Mouse (Mus musculus): ENCODE results near the gene Prr14l. TPM values are rescaled to one million over a fixed set of nuclear protein-coding genes. Genes with fewer than 3 reads are reported as not detected.

Prr14l gene
- 10 to 100 TPM; 31.8 to 40.6 TPM for total RNA-seq (2023)

DNA sequence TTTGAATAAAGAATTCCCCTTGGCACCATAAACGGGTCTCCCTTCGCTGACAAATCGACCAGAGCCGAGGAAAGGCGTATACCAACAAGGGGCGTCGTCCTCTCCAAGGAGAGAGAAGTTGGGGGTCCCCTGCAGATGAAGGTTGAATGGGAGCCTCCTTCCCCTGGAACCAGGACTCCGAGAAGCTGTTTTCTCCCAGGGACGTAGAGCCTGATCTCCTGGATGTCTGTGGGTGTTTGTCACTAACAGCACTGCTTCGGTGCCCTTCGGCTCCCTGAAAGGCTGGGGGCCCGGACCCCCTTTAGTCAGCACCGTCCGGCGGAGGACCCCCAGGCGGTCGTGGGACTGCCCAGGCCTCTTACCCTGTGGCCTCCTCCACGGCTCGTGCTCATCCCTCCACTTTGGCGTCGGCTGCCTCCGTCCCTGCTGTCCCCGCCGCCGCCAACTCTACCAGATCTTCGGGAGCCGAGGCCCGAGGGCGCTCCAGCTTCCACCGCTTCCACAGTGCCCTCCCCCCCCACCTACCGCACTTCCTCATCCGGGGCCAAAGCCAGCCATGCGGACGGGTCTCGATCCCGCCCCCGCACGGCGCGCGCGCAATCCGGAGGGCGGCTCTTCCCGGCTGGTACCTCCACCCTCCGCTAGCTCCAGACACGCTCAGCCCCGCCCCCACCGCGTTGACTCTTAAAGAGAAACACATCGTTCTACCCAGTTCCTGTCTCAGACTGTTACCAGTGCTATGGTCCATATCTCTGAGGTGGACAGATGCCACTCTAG, at the start of gene Prr14l:
TSS of gene Prr14l (minus strand) at position 526 of the 777 bp plus-strand sequence.

DNA sequence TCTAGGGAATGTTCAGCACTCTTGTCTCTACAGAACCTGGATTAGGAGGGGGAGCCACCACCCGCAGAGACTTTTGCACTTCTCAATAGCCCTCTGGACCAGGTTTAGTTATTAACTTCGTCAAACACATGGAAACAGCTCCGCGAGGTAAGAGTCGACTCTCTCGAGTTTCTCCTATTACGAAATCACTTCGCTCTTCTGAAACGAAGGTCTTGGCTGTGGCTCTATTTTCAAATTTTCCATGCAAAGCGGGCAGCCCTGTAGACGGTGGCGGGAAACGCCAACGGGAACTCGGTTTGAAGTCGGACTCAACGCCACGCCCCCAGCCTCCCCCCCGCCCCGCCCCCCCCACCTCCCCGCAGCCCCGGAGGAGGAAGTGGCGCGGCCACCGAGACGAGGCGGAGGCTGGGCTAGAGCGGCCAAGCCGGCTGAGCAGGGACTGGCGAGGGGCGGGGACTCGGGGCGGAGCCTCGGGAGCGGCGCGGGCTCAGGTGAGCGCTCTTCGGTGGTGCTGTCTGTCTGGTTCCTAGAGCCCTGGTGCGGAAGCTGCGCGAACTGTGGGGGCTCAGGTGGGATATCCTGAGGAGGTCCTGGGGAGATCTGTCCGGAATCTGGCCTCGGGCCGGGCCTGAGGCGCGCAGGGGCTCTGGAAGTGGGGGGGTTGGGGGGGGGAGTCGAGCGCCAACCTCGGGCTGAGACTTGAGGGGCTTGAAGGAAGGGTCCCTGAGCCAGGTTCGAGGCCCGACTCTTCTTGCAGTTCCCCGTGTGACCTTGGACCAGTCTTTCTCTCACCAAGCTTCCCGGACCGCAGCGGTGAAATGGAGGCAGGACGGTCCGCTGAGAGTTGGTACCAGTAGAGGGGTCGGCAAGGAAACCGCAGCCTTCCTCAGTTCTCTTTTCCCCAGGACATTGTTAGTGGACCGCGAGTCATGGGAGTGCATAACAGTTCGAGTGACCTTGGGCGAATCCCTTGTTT, 9.5 kb upstream of the Prr14l start, which contains the start of gene Depdc5:
TSS of gene Depdc5 (plus strand) at position 449 of the 976 bp plus-strand sequence.

DNA sequence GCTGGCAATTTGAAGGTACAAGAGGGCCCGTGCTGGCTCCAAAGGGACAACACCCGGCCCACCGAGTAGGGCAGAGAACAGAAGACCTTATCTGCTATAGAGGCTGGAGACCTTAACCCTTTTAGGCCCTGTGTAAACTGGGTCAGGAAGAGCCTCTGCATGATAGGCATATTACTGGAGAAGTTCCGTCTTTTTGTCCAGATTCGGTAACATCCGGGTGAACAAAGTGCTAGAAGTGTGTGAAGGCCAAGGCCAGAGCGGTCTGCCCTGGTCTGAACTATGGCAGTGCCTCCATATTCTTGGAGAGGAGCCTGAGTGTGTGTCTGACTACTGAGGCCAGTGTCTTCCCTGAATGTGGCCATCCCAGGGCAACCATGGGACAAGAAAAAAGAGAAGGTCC, 27.0 kb downstream of the Prr14l start, which contains the start of gene Gm20671:
TSS of gene Gm20671 (minus strand) at position 101 of the 400 bp plus-strand sequence.

DNA sequence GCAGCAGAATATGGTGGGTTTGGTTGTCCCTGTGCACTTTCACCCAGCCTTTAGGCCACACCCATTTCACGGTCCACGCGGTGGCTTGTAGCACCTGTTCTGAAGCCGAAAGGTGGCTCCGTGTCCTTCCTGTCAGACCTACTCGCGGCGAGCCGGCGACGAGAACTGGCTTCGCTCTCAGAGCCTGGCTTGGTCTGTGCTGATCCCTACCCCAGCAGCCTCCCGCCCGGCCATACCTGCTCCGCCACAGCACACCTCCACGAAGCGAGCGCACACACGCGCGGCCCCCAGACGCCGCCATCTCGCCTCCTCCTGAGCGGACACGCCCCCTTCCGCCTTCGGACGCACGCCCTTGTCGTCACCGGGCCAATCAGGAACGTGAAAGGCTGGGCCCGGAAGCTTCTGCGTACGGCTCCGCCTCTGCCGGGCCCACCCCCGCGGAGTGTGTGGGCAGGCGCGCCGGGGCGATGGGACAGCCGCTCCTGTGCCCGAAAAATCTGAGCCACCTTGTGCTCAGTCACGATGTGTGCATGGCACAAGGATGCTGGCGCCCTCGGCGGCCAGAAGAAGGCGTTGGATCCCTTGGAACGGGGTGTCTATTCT, 68.6 kb downstream of the Prr14l start, which contains the start of gene Pisd:
TSS of gene Pisd (minus strand) at position 334 of the 603 bp plus-strand sequence.

Other genes with a start within 250 kb of the Prr14l start
- gene Yes1, start 243.1 kb downstream of the Prr14l start, total RNA-seq (2023): 1 to 10 TPM; 1.4 to 1.5 TPM
- gene Pisd, start 68.6 kb downstream of the Prr14l start, total RNA-seq (2023): 10 to 100 TPM; 53.0 to 66.6 TPM
- gene Gm20671, start 27.1 kb downstream of the Prr14l start, total RNA-seq (2023): not detected
- gene Depdc5, start 9.4 kb upstream of the Prr14l start, total RNA-seq (2023): 10 to 100 TPM; 27.9 to 33.8 TPM
- gene Ywhah, start 164.6 kb upstream of the Prr14l start, total RNA-seq (2023): 100 to 1,000 TPM; 182 to 186 TPM
- gene Slc5a1, start 250.0 kb upstream of the Prr14l start, total RNA-seq (2023): not detected